Mouse (Mus musculus): ENCODE data around the gene Gm21887.
A peak's percentile ranks its signal among the peaks of the same experiment; 100 is the strongest.
"Not testable (repeated sequence)": the region's sequence is repeated elsewhere in the genome, so short reads cannot be mapped to it uniquely, and the experiment has no call there.

The Gm21887 gene

GRCm38 (mm10) chrX:169998559-169999219, 10.8 kb upstream of the Gm21887 start:
- DNase-seq: not testable (repeated sequence)

GRCm38 (mm10) chrX:169999226-169999883, 10.1 kb upstream of the Gm21887 start:
- peak in 1 of 2 experiments; percentile 67 for DNase-seq

GRCm38 (mm10) chrX:169999912-170000641, 9.4 kb upstream of the Gm21887 start:
- DNase-seq: not testable (repeated sequence)

- not testable (repeated sequence) for DNase-seq
Observed at GRCm38 (mm10) chrX:170000642-170001387, 8.6 kb upstream of the Gm21887 start.

- DNase-seq: not testable (repeated sequence)
Observed at GRCm38 (mm10) chrX:170001388-170001695, 8.1 kb upstream of the Gm21887 start.

- peak in 1 of 2 experiments; percentile 65 for DNase-seq
Observed at GRCm38 (mm10) chrX:170002510-170003197, 6.8 kb upstream of the Gm21887 start.

GRCm38 (mm10) chrX:170003536-170003935, 5.9 kb upstream of the Gm21887 start:
- DNase-seq: not testable (repeated sequence)

- DNase-seq: not testable (repeated sequence)
Observed at GRCm38 (mm10) chrX:170004236-170004635, 5.2 kb upstream of the Gm21887 start.

GRCm38 (mm10) chrX:170004793-170005192, 4.7 kb upstream of the Gm21887 start:
- DNase-seq: not testable (repeated sequence)

- DNase-seq: peak in 1 of 2 experiments; percentile 62
Observed at GRCm38 (mm10) chrX:170005194-170005593, 4.3 kb upstream of the Gm21887 start.

- not testable (repeated sequence) for DNase-seq
Observed at GRCm38 (mm10) chrX:170005695-170006297, 3.7 kb upstream of the Gm21887 start.

- not testable (repeated sequence) for DNase-seq
Observed at GRCm38 (mm10) chrX:170006694-170007247, 2.7 kb upstream of the Gm21887 start.

- not testable (repeated sequence) for DNase-seq
Observed at GRCm38 (mm10) chrX:170007375-170008178, 1.9 kb upstream of the Gm21887 start.

GRCm38 (mm10) chrX:170008179-170008467, 1.3 kb upstream of the Gm21887 start:
- DNase-seq: not testable (repeated sequence)

GRCm38 (mm10) chrX:170008584-170008983, 875 bp upstream of the Gm21887 start:
- DNase-seq: peak; percentile 63 to 67

- peak; percentile 100 for DNase-seq
Observed at GRCm38 (mm10) chrX:170009801-170010221, 352 bp downstream of the Gm21887 start.

- DNase-seq: peak; percentile 74 to 76
Observed at GRCm38 (mm10) chrX:170010581-170011528, 1.4 kb downstream of the Gm21887 start.

- not testable (repeated sequence) for DNase-seq
Observed at GRCm38 (mm10) chrX:170011529-170011879, 2.0 kb downstream of the Gm21887 start.

- not testable (repeated sequence) for DNase-seq
Observed at GRCm38 (mm10) chrX:170013421-170013820, 4.0 kb downstream of the Gm21887 start.

- DNase-seq: not testable (repeated sequence)
Observed at GRCm38 (mm10) chrX:170014038-170014437, 4.6 kb downstream of the Gm21887 start.

Measured in lung, adult 18-20 months (tissue).